Mouse (Mus musculus): ENCODE data around the gene Lipm.

Lipm gene

DNA sequence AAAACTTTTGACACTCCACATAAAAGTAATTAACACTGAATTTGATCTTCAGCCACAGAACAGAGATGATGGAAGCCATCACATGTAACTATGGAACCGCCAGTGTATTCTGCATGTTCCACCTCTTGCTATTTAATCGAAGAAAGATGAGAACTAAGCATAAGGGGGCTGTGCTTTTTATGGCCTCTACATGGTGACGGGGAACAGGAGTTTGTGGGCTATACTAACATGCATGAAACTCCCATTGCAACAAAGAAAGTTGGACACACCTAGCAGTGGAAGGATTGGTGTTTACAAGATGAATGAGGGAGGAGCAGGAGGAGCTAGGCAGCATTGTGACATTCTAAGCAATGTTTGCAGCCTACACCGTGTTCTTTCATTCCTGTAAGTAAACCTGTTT is at the start of gene Lipm:
Gene Lipm, plus strand, starts transcription at position 301 of the 400 bp plus-strand sequence.
- DNase-seq (ENCODE audit: low read depth) = no peak

DNA sequence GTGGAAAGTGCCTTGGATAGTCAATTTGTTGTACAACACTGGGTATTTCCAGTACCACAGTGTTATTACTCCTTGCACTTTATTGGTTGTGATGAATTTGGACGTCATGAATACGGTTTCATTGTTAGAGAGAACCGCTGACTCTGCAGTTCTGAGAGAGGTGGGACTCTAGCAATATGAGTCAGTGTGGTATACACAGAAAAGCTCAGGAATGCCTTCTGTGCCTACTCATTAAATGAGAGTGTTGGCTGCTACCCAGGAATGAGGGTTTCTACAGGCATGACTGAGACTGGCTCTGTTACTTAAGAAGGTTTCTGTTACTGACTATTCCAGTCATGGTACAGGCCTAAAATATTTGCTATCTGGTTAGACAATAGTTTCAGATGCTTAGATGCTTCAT is 49.2 kb upstream of the Lipm start:
- no peak for DNase-seq (ENCODE audit: low read depth)

DNA sequence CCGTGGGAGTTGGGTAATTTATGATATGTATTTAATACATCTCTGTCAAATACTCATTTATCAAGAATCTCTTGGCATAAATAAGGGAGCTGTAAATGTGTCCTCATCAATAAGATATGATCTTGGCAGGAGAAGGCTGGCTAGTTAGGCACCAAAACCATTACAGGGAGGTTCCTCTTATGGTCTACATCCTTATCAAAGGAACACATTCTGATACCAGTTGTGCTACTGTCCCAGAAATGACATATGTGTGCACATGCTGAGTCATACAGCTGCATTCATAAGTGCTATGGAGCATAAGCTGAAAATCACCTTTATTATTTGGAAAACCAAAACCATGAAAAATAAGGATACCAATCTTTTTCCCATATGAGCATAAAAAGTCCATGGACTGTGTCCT is 37.2 kb upstream of the Lipm start:
- no peak for DNase-seq (ENCODE audit: low read depth)

DNA sequence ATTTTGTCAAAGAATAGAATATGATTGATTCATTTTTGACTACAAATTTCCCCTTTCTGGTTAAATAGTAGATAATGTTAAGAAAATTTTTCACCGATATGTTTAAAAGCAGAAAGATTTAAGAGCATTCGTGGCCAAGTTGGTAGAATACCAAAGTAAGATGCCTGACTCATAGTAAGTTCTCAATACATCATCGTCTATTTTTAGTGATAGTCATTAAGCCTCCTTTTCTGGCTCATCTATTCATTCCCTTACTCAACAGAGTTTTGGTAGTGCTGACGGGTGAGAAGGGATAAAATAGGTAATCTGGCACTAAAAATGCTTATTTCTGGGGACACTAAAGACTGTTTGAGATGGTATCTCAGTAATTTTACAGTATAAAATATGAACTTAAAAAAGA is 36.7 kb upstream of the Lipm start:
- DNase-seq (ENCODE audit: low read depth) = no peak

DNA sequence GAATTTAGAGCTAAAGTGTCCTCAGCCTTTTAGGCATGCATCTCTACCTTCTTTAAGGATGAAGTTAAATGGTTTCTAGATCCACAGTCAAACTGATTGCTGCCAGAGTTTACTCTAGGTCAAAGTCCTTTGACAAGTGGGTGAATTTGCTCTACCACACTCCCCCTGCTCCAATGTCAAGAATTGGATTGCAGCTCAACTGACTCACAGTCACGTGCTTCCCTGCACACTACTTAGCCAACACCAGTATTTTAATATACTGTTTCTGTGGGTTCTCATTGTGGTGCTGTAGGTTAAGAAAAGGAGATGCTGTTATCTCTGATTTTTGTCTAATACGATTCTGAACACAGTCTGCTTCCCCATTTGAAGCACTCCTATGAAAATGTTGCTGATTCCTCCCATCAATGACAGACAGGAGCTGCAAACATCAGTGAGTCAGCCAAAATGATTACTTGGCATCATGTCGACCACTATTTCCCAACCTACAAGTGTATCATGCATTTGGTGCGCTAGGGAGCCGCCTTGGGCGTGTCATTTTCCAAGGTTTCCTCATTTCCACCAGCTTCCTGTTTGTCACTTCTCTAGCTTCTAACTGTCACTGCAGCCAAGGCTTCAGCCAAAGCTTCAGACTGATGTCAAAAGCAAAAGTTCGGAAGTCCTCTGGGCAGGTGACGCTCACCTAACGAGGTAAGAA is 33.8 kb upstream of the Lipm start, which contains the start of gene Lipn:
Gene Lipn, plus strand, starts transcription at position 580 of the 694 bp plus-strand sequence.
- no peak for DNase-seq (ENCODE audit: low read depth)

DNA sequence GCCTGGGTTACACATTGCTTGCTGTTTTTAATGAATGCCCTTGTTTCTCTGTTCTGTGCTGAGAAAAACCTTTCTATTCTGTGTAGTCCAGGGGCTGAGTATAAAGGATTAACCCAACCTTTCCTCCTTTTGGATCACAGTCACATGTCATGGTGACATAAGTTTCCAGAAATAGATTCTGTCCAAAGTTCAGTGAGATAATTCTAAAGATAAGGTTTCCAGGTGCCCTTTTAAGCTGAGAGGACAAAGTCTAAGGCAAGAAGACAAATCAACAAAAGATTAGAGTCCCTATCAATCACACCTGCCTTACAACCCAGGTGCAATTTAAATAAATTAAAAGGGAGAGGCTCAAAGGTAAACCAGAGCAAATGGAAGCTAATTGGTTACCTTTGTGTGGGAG is 26.5 kb upstream of the Lipm start:
- no peak for DNase-seq (ENCODE audit: low read depth)

DNA sequence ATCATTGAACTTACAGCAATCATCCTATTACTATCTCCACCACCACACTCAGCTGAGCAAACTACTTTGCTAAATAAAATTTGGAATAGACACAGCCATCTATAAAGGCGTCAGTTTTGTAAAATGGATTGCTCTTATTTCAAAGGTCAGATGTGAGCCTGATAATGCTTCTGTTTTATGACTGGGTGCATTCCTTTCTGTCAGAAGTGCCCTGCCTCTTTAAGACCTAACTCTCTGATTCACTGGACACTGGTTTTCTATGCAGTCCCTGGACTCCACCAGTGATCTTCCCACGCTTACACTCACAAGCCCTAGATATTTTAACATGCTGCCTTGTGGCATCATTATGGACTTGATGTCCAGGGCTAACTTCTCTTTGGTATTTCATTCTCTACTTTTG is 22.6 kb upstream of the Lipm start:
- no peak for DNase-seq (ENCODE audit: low read depth)

DNA sequence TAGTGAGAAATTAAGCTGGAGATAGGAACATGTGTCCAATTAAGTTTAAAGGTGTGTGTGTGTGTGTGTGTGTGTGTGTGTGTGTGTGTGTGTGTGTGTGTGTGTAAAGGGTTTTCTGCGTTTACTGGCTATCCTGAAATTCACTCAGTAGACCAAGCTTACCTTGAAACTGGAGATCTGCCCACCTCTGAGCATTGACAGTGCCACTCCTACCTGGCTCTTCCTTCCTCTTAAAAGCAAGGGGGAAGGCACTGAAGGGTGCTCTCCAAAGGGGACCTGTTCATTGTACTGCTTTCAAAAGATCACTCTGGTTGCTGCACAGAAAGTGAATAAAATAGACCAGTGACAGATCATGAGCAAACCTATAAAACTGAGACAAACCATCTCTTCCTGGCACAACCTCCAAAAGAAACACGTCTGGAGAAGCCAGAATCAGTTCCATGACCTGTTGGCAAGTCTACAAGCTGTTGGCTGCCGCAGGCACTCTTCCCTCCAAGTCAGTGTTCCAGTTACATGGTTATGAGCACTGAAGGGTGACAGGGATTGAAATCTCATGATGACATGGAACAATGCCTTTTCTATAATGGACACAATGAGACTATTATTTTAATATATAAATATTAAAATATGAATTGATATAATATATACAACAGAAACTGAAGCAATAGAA is 11.6 kb upstream of the Lipm start:
- no peak for DNase-seq (ENCODE audit: low read depth)

DNA sequence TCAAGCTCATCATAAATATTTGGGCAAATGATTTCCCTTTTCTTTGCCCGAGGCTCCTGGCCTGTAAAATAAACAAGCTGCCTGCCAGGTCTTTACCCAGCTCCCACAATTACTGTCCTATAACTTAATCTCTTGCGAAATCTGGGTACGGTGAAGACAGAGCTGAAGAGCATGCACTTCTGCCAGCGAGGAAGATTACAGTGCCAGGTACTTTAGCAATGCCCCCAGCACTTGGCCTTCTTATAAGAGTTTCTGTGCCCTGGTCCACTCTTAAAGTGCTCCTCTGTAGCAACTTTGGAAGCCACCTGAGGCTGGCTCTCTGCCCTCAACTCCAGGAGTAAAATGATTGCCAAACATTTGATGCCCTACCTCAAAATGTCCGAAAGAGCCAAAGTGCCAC is 5.4 kb upstream of the Lipm start:
- DNase-seq (ENCODE audit: low read depth) = no peak

DNA sequence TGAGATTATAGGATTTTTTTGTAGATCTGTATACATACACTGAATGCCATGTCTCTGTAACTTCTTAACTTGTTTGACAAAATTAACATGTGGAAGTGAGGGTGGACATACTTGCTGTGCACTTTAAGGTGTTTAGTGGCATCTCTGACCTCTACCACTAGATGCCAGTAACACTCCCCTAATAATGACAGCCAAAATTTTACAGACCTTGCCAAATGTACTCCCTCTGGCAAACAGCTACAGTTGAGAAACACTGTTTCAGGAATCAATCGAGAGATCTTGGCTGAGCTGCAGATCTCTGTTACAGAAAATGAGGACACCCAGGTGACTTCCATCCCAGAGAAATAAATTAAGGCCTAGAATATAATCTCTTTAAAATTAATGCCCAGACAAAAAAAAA is 4.5 kb upstream of the Lipm start:
- DNase-seq (ENCODE audit: low read depth) = no peak

DNA sequence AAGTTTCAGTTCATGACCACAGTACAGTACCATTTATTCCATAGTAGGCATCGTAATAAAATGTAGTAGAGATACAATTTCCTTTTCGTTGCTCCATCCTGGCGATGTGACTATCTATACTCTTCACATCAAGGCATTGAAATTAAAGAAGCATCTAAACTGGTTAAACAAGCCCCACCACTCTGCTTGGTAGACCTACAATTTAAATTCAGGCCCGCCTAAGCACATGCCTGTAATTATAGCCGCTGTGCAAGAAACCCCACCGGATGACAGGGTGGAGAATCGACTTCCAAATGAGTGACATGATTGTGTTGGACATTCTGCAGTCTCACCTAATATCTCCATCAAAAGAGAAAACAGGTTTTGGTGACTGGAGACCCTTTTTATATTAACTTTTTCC is 1.2 kb downstream of the Lipm start:
- no peak for DNase-seq (ENCODE audit: low read depth)

DNA sequence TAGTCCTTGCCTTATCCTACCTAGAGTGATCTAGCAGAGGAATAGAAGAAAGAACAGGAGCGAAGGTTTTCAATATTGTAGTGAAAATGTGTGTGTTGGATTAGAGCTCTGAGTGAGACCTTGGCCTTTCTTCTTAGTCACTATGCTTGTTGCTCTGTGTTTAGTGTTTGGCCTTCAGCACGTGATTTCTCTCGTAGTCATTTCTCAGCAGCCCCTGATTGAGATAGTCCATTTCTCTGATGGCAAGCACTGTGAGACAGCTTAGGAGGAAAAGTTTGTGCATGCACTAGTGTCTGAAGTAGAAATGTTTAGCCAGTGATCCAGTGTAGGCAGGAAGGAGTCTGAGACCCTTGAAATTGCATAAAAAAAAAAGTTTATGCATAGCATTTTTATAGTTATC is 4.1 kb downstream of the Lipm start:
- no peak for DNase-seq (ENCODE audit: low read depth)

DNA sequence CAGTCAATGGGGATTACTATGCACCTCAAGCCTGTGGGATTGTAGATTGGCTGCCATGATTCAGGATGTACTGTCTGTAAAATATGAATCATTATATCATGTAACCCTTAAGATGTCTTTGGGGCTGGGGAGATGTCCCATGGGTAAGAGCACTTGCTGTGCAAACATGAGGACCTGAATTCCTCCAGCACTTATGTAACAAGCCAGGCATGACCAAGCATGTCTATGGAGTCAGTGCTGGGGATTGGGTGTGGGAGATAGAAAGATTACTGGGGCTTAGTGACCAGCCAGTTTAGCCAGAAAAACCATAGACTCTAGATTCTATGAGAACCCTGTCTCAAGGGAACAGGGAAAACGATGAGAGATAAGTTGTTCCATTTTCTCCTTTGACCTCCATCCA is 18.4 kb downstream of the Lipm start:
- DNase-seq (ENCODE audit: low read depth) = no peak

DNA sequence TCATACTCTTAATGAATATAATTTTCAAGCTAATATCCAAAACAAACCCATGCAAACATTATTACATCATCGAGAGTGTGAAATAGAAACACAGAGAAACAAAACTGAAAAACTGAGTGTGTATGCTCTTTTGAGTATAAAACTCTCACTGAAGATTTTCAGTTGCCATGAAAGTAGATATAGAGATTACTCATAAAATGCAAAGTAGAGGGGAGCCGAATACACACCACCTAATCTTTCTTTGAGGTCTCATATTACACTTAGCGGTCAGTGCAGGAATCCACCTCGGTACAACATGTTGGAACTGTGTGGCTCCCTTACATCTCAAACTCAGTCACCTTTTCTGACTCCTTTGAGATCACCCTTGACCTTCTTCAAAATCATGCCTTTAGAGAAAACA is 18.9 kb downstream of the Lipm start:
- no peak for DNase-seq (ENCODE audit: low read depth)

DNA sequence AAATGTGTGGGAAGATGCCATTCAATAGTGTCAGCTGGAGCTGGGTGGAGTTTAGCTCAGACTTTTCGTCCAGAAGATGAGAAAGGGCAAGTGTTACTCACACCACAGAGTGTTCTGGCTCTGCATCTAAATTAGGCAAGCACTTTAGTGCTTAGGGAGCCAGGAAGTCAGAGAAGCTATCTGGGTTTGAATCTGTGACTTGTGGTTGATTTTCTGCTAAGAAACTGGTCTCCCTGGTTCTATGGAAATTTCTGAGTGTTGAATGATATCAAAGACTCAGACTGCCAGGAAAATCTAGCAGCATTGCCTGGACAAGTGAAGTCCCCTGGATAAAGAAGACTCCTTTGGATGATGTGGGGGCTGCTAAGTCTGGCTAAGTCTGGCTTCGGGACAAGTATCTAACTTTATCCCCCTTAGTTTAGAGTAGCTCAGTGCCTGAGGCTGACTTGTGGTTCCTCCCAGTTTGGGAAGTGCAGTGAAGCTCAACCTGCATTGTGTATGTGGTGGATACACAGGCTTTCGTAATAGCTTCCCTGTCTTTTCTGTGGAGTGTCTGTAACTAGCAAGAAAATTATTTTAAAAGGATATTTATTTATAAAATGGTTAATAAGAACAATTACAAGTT is 19.5 kb downstream of the Lipm start:
- DNase-seq (ENCODE audit: low read depth) = no peak

DNA sequence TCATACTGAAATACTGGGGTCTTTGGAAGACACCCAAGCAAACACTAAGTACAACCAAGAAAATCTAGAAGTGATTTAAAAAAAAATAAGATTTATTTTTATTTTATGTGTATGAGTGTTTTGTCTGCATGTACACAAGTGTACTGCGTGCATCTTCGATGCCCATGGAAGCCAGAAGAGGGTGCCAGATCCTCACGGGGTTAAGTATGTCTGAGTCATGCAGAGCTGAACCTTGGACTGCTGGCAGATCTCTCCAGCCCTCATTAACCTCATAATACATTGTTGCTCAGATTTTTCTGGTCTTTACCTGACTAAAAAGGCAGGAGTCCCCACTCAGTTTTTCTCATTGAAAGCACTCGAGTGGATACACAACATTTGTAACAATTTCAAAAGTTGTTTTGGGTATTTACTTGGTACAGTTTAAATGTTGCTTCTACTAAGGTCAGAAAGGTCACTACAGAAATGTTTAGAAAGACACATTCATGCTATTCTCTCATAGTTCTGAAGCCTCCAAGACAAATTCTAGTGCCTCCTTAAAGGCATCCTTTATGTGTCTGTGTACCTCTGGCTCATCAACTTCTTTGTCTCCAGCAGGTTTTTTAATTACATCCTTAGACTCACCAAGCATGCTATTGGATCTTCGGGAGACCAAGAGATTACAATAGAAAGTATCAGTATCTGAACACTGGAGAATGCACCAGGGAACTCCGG is 38.1 kb downstream of the Lipm start:
- no peak for DNase-seq (ENCODE audit: low read depth)

DNA sequence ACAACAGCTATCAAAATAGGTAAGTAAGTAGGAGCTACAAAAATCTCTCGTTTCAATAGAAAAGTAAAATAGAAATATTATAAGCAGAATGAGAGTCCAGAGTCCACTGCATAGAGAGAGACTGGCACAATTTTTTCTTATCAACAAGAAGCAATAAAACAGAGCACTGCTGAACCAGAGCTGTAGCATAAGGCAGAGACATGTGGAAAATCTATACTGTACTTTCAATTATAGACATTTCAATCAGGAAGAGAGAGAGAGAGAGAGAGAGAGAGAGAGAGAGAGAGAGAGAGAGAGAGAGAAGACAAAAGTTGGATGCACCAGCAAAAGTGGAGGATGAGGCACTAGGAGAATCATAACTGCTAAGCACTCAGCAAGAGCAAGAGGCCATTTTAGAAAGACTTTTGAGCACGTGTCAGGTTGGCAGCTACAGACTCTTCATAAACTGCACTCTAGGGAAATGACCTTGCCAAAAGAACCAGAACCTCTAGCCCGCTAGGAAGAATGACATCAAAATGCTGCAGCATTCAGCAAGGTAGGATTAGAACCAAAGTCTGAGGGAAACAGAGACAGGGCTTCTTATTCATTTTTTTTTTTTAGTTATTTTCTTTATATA is 38.8 kb downstream of the Lipm start:
- no peak for DNase-seq (ENCODE audit: low read depth)

DNA sequence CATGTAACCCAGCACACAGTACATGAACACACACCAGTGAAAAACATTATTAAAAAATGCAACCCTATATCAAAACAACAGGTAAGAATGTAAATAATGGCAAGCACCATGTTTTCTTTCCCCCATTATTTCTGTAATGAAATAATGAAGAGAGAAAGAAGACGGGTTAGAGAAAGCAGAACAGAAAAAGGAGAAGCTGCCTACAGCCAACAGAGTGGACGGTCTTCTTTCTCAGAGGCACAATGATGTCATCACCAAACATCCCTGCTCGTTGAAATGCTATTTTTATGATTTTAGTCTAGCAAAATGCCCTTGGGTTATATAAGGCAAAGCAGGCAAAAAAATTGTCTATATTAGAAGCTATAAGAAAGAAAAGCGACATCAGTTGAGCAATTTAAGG is 47.7 kb downstream of the Lipm start:
- no peak for DNase-seq (ENCODE audit: low read depth)

DNA sequence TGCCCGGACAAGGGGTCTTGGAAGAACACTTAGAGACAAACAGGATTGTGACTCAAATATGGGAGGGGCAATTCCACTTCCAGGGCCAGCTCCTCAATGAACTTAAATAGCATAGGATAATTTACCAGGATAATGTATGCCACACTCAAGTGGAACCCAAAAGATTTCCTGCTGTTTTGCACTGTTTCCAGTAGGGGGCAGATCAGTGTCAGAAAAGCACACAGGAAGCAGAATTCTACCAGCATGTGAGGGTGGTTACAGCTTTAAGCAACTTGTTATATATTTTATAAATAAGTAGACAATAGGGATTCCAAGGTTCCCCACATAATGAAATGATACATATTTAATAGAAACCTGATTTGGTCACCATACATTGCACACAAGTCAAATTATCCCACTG is 51.2 kb downstream of the Lipm start:
- peak; percentile 2 for DNase-seq (ENCODE audit: low read depth)

DNA sequence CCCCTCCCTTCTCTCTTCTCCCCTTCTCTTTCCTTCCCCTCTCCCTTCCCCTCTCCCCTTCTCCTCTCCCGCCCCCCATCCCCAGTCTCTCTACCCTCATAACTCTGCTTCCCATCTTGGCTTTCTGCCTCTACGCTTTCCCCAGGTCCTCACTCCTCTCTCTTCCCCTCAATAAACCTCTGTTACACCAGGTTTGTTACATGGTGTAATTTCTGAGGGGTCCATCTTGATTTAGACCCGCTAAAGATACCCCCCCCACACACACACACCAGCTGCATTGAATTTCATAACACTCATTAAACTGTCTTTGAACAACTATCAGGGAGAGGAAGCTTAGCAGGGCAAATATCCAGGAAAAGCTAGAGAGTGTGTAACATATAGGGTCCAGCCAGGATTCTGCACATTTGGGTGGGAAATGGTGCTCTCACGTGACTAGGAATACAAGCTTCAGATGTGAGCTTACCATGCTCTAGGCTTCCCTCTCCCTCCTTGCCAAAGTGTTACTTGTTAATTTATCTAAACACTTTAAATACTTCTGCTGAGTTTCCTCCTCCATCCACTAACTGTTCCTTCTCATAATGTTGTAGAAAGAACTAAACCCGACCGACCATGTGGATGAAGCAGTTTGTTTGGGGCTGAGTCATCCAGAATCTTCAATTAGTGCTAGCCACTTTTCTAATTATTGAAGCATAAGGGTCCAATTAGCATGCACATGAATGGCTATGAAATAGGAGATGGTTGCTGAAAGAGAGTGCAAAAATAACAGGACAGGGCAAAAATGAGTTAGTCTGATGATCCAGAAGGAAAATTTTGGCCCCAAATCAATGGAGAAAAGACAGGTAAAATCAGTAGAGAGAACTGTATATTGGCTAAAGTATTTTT is 52.8 kb downstream of the Lipm start:
- DNase-seq (ENCODE audit: low read depth) = no peak

DNA sequence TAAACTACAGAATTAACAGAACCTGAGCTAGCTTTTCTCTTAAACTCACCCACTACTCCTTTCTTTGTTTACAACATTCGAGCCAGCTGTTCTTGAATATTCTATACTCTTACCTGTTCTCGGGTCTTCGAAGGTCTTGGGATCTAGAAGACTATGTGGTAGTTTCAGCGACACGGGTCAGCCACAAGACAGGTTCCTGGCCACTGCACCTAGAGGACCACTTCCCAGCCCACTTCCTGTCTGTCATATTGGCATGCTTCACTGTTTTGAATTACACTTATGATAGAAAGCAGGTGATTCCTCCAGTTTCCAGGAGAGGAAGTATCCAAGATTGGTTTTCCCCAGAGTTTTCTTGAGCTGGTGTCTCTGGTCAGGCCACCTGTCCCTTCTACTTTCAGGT is 62.0 kb downstream of the Lipm start:
- DNase-seq (ENCODE audit: low read depth) = no peak

Measured in c-Kit-positive CD71-positive TER-119-negative erythroid progenitor cells, embryonic 14.5 days (primary cell).